Mouse (Mus musculus) thymus, adult 2 months (tissue): ENCODE data around the gene Unc5c. TPM values are rescaled to one million over a fixed set of nuclear protein-coding genes. Genes with fewer than 3 reads are reported as not detected.

Experiments
- DNase-seq: peaks from one replicate; pipeline ENCODE4 v3.0.0; 2021
- H3K27ac ChIP-seq: fragments of 200-500 bp; 2 replicates; pipeline ENCODE4 v1.5.1; 2012; ENCODE audit warnings: low read length, control low read depth; ENCODE audit not compliant: control insufficient read depth, insufficient read depth
- H3K27me3 ChIP-seq: fragments of 200-500 bp; 2 replicates; pipeline ENCODE4 v1.6.1; 2012; ENCODE audit warnings: mild to moderate bottlenecking, low read length, moderate library complexity, mixed read lengths; ENCODE audit not compliant: control insufficient read depth, insufficient read depth
- H3K36me3 ChIP-seq: fragments of 200-500 bp; 2 replicates; pipeline ENCODE4 v1.6.1; 2012; ENCODE audit warnings: mild to moderate bottlenecking, low read length, moderate library complexity; ENCODE audit not compliant: control insufficient read depth, insufficient read depth
- H3K4me1 ChIP-seq: fragments of 200-500 bp; replicated peaks from 2 replicates; pipeline ENCODE4 v1.6.1; 2012; ENCODE audit warnings: low read length; ENCODE audit not compliant: control insufficient read depth, insufficient read depth
- H3K4me3 ChIP-seq: fragments of 200-500 bp; 2 replicates; pipeline ENCODE4 v1.5.1; 2012; ENCODE audit warnings: mild to moderate bottlenecking, low read length, control low read depth, moderate library complexity; ENCODE audit not compliant: control insufficient read depth, insufficient read depth
- CTCF ChIP-seq: fragments of 200-500 bp; IDR thresholded peaks from 2 replicates; pipeline ENCODE4 v1.5.1; 2012; ENCODE audit warnings: mild to moderate bottlenecking, control low read depth, low read length, moderate library complexity, borderline replicate concordance; ENCODE audit not compliant: control insufficient read depth, poor library complexity, insufficient read depth; ENCODE audit errors: extremely low read depth
- POLR2A ChIP-seq: fragments of 200-500 bp; IDR thresholded peaks from 2 replicates; pipeline ENCODE4 v1.6.1; 2012; ENCODE audit warnings: mild to moderate bottlenecking, low read length, control low read depth, moderate library complexity; ENCODE audit not compliant: control insufficient read depth, poor library complexity, insufficient read depth; ENCODE audit errors: extremely low read depth
- WGBS: fragments of 180-500 bp; shearing (Covaris S2); methylation state at CpG from one replicate; pipeline ENCODE4 v1.1.7; 2018; 5-methylcytosine and 5-hydroxymethylcytosine counted together
- polyA plus RNA-seq: library from polyadenylated mRNA; depleted of rRNA; stranded (reverse); fragments of >200 nt; gene quantifications from 2 replicates; pipeline ENCODE4 v1.2.3, GENCODE M21; 2012

Unc5c gene
- polyA plus RNA-seq, 1 experiment = 0.57 TPM

DNA sequence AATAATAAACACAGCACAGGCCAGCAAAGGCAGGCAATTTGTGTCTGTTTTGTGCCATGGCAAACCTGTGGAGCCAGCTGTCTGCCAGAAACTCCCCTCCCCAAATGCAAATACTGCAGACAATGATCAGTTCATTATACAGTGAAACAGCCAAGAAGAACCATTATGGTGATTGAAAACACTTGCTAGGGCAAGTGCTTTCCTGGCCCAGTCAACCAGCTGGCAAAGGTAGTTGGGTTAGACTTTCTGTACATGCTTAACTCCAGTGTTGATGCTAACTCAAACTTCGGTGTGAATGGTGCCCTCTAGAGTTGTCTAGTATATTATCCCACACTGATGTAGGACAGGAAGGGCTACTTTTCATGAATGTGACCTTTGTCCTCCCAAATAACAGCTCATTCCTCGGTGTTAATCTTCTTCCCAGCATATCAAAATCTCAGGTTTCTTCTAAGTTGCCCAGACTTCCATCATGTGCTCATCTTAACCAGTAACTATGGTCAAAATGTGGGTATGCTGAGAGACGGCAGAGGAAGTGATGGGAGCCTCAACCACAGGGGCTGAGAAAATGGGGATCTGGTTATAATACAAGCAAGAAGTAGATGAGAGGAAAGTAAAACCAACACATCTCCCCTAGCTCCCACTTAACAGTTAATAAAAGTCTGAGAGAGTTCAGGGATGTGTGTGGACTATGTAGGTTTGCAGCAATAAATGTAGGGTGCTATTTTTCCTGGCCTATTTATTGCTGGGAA is 194.2 kb downstream of the Unc5c start:
- Histone ChIP-seq H3K4me3 (no peak overlapping the region), H3K4me1 (no peaks in the 10 kb centered on the region), H3K36me3 (no peaks in the 10 kb centered on the region), H3K27ac (no peak overlapping the region), H3K27me3 (no peaks in the 10 kb centered on the region)
- WGBS = 51% methylated on average over 3 of the region's 3 CpGs
- DNase-seq = no peak
- TF ChIP-seq POLR2A (no peak), CTCF (no peak)

DNA sequence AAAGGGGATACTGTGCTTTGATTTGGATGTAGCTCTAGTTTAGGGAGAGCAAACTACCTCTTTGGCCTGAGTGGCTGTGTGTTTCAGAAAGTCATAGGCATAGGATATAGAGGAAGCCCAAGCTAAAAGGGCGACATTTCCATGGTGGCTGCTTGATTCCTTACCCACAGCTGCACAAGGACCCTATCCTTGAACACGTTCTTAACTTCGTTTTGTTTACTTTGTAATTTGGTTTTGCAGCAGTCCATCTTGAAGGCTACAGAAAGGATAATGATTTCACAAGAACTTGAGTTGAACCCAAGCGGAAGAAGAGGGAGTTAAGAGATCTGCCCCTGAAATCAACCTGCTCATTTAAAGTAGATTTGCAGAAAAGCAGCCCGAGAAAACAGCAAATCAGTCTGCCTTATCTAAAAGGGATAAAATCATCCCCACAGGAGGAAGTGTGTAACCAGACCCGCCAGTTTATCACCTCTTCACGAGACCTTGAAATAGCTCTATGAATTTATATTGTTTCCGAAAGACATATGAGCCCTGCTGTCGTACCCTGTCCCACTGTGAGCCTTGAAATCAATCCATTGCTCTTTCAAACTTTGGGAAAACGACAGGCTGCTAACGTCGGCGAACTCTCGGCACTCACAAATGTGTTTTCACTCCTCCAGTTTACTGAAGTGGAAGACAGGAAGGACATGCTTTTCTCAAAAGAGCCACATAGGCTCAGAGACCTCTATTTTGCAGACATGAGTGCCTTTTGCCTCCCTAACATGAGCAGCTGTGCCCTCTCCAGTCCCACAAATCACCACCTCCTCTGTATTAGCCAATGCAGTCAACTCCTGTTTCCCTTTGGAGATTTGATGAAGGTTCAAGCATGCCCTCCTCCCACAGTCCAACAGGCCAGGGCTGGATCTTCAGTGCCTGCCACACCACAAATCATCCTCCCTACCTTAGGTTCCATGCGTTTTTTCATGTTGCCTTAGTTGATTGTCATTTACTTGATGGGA is 195.3 kb downstream of the Unc5c start:
- H3K36me3 ChIP-seq = no peaks in the 10 kb centered on the region
- H3K27ac ChIP-seq = no peak overlapping the region
- H3K4me3 ChIP-seq = no peak overlapping the region
- no peak for DNase-seq
- H3K27me3 ChIP-seq = no peaks in the 10 kb centered on the region
- TF ChIP-seq POLR2A (no peak), CTCF (no peak)
- H3K4me1 ChIP-seq = no peaks in the 10 kb centered on the region
- 50% methylated on average over 15 of the region's 15 CpGs for WGBS

DNA sequence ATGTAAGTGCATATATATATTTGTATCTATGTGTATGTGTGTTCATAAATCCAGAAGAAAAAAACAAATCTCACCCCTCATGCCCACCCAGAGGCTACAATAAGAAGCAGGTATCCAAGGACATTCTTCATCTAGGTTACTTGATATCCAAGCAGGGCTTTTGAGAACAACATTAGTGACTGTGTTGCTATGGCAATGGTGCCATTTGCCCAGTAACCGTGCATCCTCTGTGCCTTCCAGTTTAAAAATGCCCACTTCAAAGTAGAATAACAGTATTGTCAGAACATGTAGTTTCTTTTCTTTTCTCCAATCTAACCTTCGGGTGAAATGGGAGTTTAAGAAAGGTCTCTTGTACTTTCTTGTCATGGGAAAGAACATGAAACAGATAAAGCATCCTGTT is 224.1 kb downstream of the Unc5c start:
- Histone ChIP-seq H3K4me3 (no peak overlapping the region), H3K27me3 (no peaks in the 10 kb centered on the region), H3K4me1 (no peaks in the 10 kb centered on the region), H3K36me3 (no peaks in the 10 kb centered on the region), H3K27ac (no peak overlapping the region)
- no peak for TF ChIP-seq POLR2A
- TF ChIP-seq CTCF = no peak
- 67% methylated on average over 2 of the region's 2 CpGs for WGBS
- no peak for DNase-seq

DNA sequence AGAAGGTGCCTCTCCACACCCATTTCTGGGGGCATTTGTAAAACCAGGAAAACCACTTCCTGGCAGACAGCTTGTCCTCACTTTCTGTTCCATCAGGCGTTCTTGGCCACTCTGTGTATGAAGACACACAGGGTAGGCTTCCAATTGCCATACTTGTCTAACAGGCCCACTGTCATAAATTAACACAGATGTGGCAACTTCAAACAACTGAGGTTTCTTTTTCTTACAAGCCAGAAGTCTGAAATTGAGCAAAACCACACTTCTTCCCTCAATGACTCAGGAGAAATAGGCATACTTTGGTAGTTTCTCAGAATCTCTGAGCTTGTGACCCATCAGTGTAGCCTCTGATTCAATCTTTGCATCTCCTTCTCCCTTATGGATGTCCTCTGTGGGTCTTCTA is 225.7 kb downstream of the Unc5c start:
- no peak overlapping the region for H3K4me3 ChIP-seq
- no peaks in the 10 kb centered on the region for H3K36me3 ChIP-seq
- H3K27me3 ChIP-seq = no peaks in the 10 kb centered on the region
- H3K27ac ChIP-seq = no peak overlapping the region
- 5% methylated on average over 1 of the region's 1 CpGs for WGBS
- H3K4me1 ChIP-seq = no peaks in the 10 kb centered on the region
- TF ChIP-seq CTCF (no peak), POLR2A (no peak)
- no peak for DNase-seq

DNA sequence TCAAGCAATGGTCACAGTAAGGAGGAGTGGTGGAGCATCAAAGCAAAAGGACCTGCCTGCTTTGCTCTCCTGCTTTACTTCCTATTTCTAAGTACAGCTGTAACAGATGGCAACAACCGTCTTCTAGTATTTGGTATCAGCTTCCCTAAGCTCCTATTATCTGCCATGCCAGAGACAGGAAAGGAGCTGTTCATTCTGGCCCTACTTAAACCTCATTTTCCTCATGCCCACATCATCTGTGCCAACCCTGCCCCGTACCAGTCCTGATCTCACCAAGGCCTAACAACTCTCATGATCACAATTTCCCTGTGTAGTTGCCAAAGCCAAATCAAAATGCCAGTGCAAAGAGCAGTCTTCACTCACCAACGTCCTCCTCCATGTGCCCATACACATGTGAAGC is 226.4 kb downstream of the Unc5c start:
- H3K27ac ChIP-seq = no peak overlapping the region
- TF ChIP-seq CTCF (no peak), POLR2A (no peak)
- no peak for DNase-seq
- no peaks in the 10 kb centered on the region for H3K27me3 ChIP-seq
- H3K4me3 ChIP-seq = no peak overlapping the region
- no peaks in the 10 kb centered on the region for H3K36me3 ChIP-seq
- no peaks in the 10 kb centered on the region for H3K4me1 ChIP-seq
- WGBS = 11% methylated on average over 3 of the region's 3 CpGs

DNA sequence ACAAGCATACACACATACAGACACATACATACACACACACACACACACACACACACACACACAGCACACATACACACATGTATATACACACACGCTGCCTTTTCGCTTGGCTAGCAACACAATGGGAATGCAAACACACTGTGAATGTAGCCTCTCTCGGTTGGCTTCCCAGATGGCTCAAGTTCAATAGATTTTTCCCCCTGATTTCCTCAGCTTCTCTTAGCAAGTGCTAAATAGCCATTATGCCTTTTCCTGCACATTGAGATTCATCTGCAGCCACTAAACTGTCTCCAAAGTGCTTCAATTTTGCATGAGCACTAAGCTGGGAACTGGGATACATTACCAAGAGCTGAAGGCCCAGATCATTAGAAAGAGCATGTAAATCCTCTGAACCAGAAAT is 226.8 kb downstream of the Unc5c start:
- DNase-seq = no peak
- no peak overlapping the region for H3K27ac ChIP-seq
- H3K27me3 ChIP-seq = no peaks in the 10 kb centered on the region
- no peaks in the 10 kb centered on the region for H3K36me3 ChIP-seq
- TF ChIP-seq CTCF (no peak), POLR2A (no peak)
- no peak overlapping the region for H3K4me3 ChIP-seq
- WGBS = 87% methylated on average over 3 of the region's 3 CpGs
- H3K4me1 ChIP-seq = no peaks in the 10 kb centered on the region

DNA sequence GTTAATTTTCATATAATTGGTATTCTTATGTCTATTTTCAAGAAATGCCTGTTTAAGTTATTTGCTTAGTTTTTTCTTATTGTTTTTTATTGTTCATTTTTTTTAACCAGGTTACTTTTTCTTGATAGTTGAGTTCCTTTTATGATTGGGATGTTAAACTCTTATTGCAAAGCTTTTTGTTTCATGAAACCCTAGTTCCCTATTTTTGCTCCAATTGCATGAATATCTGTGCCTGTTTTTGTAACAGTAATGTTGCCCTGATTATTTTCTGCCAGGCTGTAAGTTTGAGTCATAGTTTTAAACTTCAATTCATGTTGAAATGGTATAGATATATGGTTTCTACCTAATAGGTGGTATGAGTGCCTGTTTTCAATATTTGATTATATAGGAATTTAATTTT is 234.2 kb downstream of the Unc5c start:
- no peaks in the 10 kb centered on the region for H3K36me3 ChIP-seq
- no peak overlapping the region for H3K4me3 ChIP-seq
- no peak for DNase-seq
- no peaks in the 10 kb centered on the region for H3K27me3 ChIP-seq
- H3K4me1 ChIP-seq = no peaks in the 10 kb centered on the region
- H3K27ac ChIP-seq = no peak overlapping the region
- TF ChIP-seq CTCF (no peak), POLR2A (no peak)
